Mouse (Mus musculus) hindbrain, embryonic 14.5 days (tissue): ENCODE data around the gene Cyp26b1. TPM values are rescaled to one million over a fixed set of nuclear protein-coding genes. Genes with fewer than 3 reads are reported as not detected.

Experiments
- ATAC-seq: fragments of 200-750 bp; cut with Nextera tagmentation; 2 replicates; pipeline ENCODE4 v1.8.0; 2017; ENCODE audit warnings: moderate number of reproducible peaks, mild to moderate bottlenecking, moderate TSS enrichment, moderate library complexity; ENCODE audit not compliant: low FRiP score
- DNase-seq: peaks from one replicate; pipeline ENCODE4 v3.0.0-alpha.2; 2015; ENCODE audit warnings: low spot score
- H3K27ac ChIP-seq: fragments of 300-500 bp; sonication (generic); 2 replicates; pipeline ENCODE4 v1.5.1; 2014; ENCODE audit warnings: mild to moderate bottlenecking, moderate library complexity
- H3K27me3 ChIP-seq: fragments of 300-500 bp; sonication (generic); 2 replicates; pipeline ENCODE4 v1.6.1; 2014; ENCODE audit warnings: mild to moderate bottlenecking, low read length, mixed read lengths; ENCODE audit not compliant: control insufficient read depth, insufficient read depth
- H3K36me3 ChIP-seq: fragments of 300-500 bp; sonication (generic); replicated peaks from 2 replicates; pipeline ENCODE4 v1.6.1; 2014; ENCODE audit not compliant: control insufficient read depth, insufficient read depth
- H3K4me1 ChIP-seq: fragments of 300-500 bp; sonication (generic); replicated peaks from 2 replicates; pipeline ENCODE4 v1.6.1; 2014; ENCODE audit warnings: antibody characterized with exemption, low read length, mixed read lengths; ENCODE audit not compliant: control insufficient read depth, insufficient read depth
- H3K4me2 ChIP-seq: fragments of 300-500 bp; sonication (generic); replicated peaks from 2 replicates; pipeline ENCODE4 v1.6.1; 2014; ENCODE audit warnings: mild to moderate bottlenecking, moderate library complexity
- H3K4me3 ChIP-seq: fragments of 300-500 bp; sonication (generic); replicated peaks from 2 replicates; pipeline ENCODE4 v1.5.1; 2014; ENCODE audit warnings: mild to moderate bottlenecking, low read length
- H3K9ac ChIP-seq: fragments of 300-500 bp; sonication (generic); 2 replicates; pipeline ENCODE4 v1.6.1; 2014
- H3K9me3 ChIP-seq: fragments of 300-500 bp; sonication (generic); 2 replicates; pipeline ENCODE4 v1.6.1; 2016; ENCODE audit warnings: low read length; ENCODE audit not compliant: control insufficient read depth
- WGBS: fragments of 180-500 bp; shearing (Covaris S2); extraction: QIAGEN DNeasy Blood & Tissue Kit; methylation state at CpG from one replicate; pipeline ENCODE4 v1.1.7; 2014; 5-methylcytosine and 5-hydroxymethylcytosine counted together
- polyA plus RNA-seq: library from polyadenylated mRNA; unstranded; fragments of >200 nt; fragmentation: Nextera tagmentation; extraction: Ambion mirVana; gene quantifications from 2 replicates; pipeline ENCODE4 v1.2.1, GENCODE M21; 2014

Cyp26b1 gene
- polyA plus RNA-seq, 1 experiment from 2014 or later = 22.5 TPM

DNA sequence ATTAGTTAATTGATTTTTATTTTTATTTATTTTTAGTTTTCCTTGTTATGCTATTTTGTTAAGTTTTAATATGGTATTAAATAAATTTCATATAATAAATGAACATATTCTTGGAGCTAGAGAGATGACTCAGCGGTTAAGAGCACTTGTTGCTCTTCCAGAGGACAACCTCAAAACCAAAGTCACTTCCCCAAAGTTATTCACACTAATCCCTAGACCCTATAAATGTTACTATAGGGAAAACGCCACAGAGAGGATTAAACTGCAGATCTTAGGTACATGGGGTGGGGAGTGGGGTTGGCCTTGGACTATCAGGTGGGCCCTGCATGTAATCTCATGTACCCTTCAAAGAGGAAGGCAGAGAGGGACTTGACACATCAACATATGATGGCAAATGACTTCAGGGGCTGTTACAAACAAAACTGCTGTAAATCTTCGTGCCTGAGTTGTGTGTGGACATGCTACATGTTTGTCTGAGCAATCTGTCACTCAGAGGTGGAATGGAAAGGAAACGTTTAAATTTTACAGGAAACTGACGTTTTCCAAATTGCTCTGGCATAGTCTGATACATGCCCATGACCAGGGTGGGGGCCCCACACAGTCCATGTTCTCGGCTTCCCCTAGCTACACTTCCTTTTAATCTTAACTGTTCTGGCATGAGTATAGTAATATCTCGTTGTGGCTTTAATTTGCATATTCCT is 68.7 kb downstream of the Cyp26b1 start:
- ATAC-seq = no peak
- Histone ChIP-seq H3K27ac (no peak overlapping the region), H3K4me1 (no peaks in the 10 kb centered on the region), H3K9ac (no peak overlapping the region), H3K27me3 (no peaks in the 10 kb centered on the region), H3K4me3 (no peak overlapping the region), H3K9me3 (no peaks in the 10 kb centered on the region), H3K4me2 (no peak overlapping the region), H3K36me3 (no peaks in the 10 kb centered on the region)
- 81% methylated on average over 7 of the region's 7 CpGs for WGBS
- DNase-seq = no peak
